Mouse (Mus musculus): Measurements from ENCODE around the gene Aldh3a2. TPM values are rescaled to one million over a fixed set of nuclear protein-coding genes. Genes with fewer than 3 reads are reported as not detected.

Aldh3a2 gene
- polyA plus RNA-seq, 1 experiment from 2014 or later, result 28.5 TPM

GRCm38 (mm10) chr11:61228406-61228805, 38.9 kb downstream of the Aldh3a2 start:
- no peak overlapping the region for H3K4me3 ChIP-seq (replicated peaks)
- WGBS, result 82% methylated on average over 3 of the region's 3 CpGs
- no peak for ATAC-seq (ENCODE audit: low FRiP score)
- no peak overlapping the region for H3K4me2 ChIP-seq
- H3K4me1 ChIP-seq, result peaks cover 6% of the 10 kb centered on the region; the same call in 1 of the 2 replicates
- no peak overlapping the region for H3K27ac ChIP-seq (replicated peaks)
- no peak overlapping the region for H3K9ac ChIP-seq (replicated peaks)
- no peaks in the 10 kb centered on the region for H3K27me3 ChIP-seq (replicated peaks)
- no peaks in the 10 kb centered on the region for H3K9me3 ChIP-seq (replicated peaks)
- no peaks in the 10 kb centered on the region for H3K36me3 ChIP-seq

GRCm38 (mm10) chr11:61227816-61228215, 39.4 kb downstream of the Aldh3a2 start:
- peaks cover 6% of the 10 kb centered on the region; the same call in 1 of the 2 replicates for H3K4me1 ChIP-seq
- WGBS, result 86% methylated on average over 8 of the region's 8 CpGs
- H3K9me3 ChIP-seq (replicated peaks), result no peaks in the 10 kb centered on the region
- H3K36me3 ChIP-seq, result no peaks in the 10 kb centered on the region
- no peaks in the 10 kb centered on the region for H3K27me3 ChIP-seq (replicated peaks)
- no peak for ATAC-seq (ENCODE audit: low FRiP score)
- no peak overlapping the region for H3K4me2 ChIP-seq
- H3K9ac ChIP-seq (replicated peaks), result no peak overlapping the region
- H3K27ac ChIP-seq (replicated peaks), result no peak overlapping the region
- no peak overlapping the region for H3K4me3 ChIP-seq (replicated peaks)

- H3K4me2 ChIP-seq, result no peak overlapping the region
- H3K27me3 ChIP-seq (replicated peaks), result no peaks in the 10 kb centered on the region
- H3K9me3 ChIP-seq (replicated peaks), result no peaks in the 10 kb centered on the region
- no peak for ATAC-seq (ENCODE audit: low FRiP score)
- H3K9ac ChIP-seq (replicated peaks), result no peak overlapping the region
- no peak overlapping the region for H3K27ac ChIP-seq (replicated peaks)
- H3K36me3 ChIP-seq, result no peaks in the 10 kb centered on the region
- 86% methylated on average over 6 of the region's 6 CpGs for WGBS
- no peaks in the 10 kb centered on the region for H3K4me1 ChIP-seq
- H3K4me3 ChIP-seq (replicated peaks), result no peak overlapping the region
Observed at GRCm38 (mm10) chr11:61225941-61226412, 41.3 kb downstream of the Aldh3a2 start.

GRCm38 (mm10) chr11:61225511-61225910, 41.8 kb downstream of the Aldh3a2 start:
- H3K4me2 ChIP-seq, result no peak overlapping the region
- no peaks in the 10 kb centered on the region for H3K27me3 ChIP-seq (replicated peaks)
- ATAC-seq (ENCODE audit: low FRiP score), result no peak
- WGBS, result 83% methylated on average over 4 of the region's 4 CpGs
- no peaks in the 10 kb centered on the region for H3K4me1 ChIP-seq
- no peaks in the 10 kb centered on the region for H3K9me3 ChIP-seq (replicated peaks)
- H3K36me3 ChIP-seq, result no peaks in the 10 kb centered on the region
- H3K9ac ChIP-seq (replicated peaks), result no peak overlapping the region
- H3K4me3 ChIP-seq (replicated peaks), result no peak overlapping the region
- H3K27ac ChIP-seq (replicated peaks), result no peak overlapping the region

GRCm38 (mm10) chr11:61224907-61225306, 42.4 kb downstream of the Aldh3a2 start:
- no peak overlapping the region for H3K4me3 ChIP-seq (replicated peaks)
- H3K36me3 ChIP-seq, result no peaks in the 10 kb centered on the region
- H3K27ac ChIP-seq (replicated peaks), result no peak overlapping the region
- no peak overlapping the region for H3K9ac ChIP-seq (replicated peaks)
- H3K9me3 ChIP-seq (replicated peaks), result no peaks in the 10 kb centered on the region
- 93% methylated on average over 10 of the region's 10 CpGs for WGBS
- H3K4me1 ChIP-seq, result no peaks in the 10 kb centered on the region
- H3K4me2 ChIP-seq, result no peak overlapping the region
- ATAC-seq (ENCODE audit: low FRiP score), result no peak
- no peaks in the 10 kb centered on the region for H3K27me3 ChIP-seq (replicated peaks)

GRCm38 (mm10) chr11:61224234-61224744, 43.0 kb downstream of the Aldh3a2 start:
- no peaks in the 10 kb centered on the region for H3K36me3 ChIP-seq
- H3K4me1 ChIP-seq, result no peaks in the 10 kb centered on the region
- ATAC-seq (ENCODE audit: low FRiP score), result no peak
- H3K9ac ChIP-seq (replicated peaks), result no peak overlapping the region
- no peaks in the 10 kb centered on the region for H3K27me3 ChIP-seq (replicated peaks)
- H3K4me3 ChIP-seq (replicated peaks), result no peak overlapping the region
- WGBS, result 83% methylated on average over 6 of the region's 6 CpGs
- no peak overlapping the region for H3K4me2 ChIP-seq
- no peaks in the 10 kb centered on the region for H3K9me3 ChIP-seq (replicated peaks)
- H3K27ac ChIP-seq (replicated peaks), result no peak overlapping the region

- WGBS, result 91% methylated on average over 9 of the region's 9 CpGs
- Histone ChIP-seq H3K36me3 (no peaks in the 10 kb centered on the region), H3K4me2 (no peak overlapping the region), H3K9me3 (replicated peaks) (no peaks in the 10 kb centered on the region), H3K27ac (replicated peaks) (no peak overlapping the region), H3K4me3 (replicated peaks) (no peak overlapping the region), H3K27me3 (replicated peaks) (no peaks in the 10 kb centered on the region), H3K9ac (replicated peaks) (no peak overlapping the region), H3K4me1 (no peaks in the 10 kb centered on the region)
- ATAC-seq (ENCODE audit: low FRiP score), result no peak
Observed at GRCm38 (mm10) chr11:61222971-61223745, 44.1 kb downstream of the Aldh3a2 start.

DNA sequence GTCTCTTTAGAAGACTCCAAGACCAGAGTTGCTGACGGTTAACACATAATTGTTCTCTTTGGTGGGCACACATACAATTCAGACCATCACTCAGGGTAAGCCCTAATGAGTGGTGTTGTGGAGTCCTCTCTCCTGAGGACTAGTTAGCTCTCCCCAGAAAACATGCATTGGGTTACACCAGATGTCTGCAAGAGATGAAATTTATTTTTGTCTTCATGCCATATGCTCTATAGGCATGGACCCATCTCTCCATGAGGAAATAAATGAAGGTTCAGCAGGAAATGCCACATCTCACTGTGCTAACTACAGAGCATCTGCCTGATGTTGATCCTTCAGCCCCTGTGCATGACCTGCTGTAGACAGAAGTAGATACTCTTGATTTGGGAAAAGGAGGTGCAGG, 45.3 kb downstream of the Aldh3a2 start:
- no peak overlapping the region for H3K4me3 ChIP-seq (replicated peaks)
- no peaks in the 10 kb centered on the region for H3K4me1 ChIP-seq
- H3K27ac ChIP-seq (replicated peaks), result no peak overlapping the region
- no peaks in the 10 kb centered on the region for H3K27me3 ChIP-seq (replicated peaks)
- H3K9ac ChIP-seq (replicated peaks), result no peak overlapping the region
- 66% methylated on average over 1 of the region's 1 CpGs for WGBS
- ATAC-seq (ENCODE audit: low FRiP score), result no peak
- H3K36me3 ChIP-seq, result no peaks in the 10 kb centered on the region
- H3K9me3 ChIP-seq (replicated peaks), result no peaks in the 10 kb centered on the region
- H3K4me2 ChIP-seq, result no peak overlapping the region

DNA sequence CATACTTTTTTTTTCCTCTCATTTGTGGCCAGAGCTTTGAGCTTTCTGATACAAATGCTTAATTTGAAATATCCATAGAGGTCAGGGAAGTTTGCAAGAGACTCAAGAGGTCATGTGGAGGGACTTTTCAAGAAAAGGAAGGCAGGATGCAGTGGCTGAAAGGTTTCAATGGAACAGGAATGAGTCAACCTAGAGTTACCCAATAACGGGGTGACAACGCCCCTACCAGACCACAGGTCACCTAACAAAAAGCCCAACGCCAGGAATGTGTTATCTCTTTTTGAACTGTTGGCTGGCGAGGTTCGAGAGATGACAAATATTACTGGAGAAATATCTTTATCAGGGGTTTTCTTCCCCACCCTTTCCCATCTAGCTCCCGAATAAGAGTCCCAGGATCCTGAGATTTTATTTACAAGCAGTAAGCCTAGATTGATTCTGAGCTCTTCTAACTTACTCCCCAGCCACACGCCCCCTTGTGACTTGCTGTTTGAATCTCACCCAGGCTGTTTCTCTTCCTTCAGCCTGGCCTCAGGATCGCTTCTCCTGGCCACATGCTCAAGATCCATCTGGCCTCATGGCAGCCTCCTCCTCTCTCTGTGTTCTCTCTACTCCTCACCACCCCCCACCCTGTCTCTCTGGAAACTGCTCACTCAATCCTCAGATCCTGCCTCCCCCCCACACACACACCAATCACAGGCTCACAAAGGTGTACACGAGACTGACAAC, 46.9 kb downstream of the Aldh3a2 start:
- H3K36me3 ChIP-seq, result no peaks in the 10 kb centered on the region
- WGBS, result 75% methylated on average over 9 of the region's 9 CpGs

GRCm38 (mm10) chr11:61215936-61216335, 51.3 kb downstream of the Aldh3a2 start:
- Histone ChIP-seq H3K36me3 (no peaks in the 10 kb centered on the region), H3K4me2 (no peak overlapping the region), H3K9ac (replicated peaks) (no peak overlapping the region), H3K27ac (replicated peaks) (no peak overlapping the region), H3K4me3 (replicated peaks) (no peak overlapping the region), H3K4me1 (no peaks in the 10 kb centered on the region; the same call in 1 of the 2 replicates), H3K9me3 (replicated peaks) (no peaks in the 10 kb centered on the region), H3K27me3 (replicated peaks) (0 out of 2 replicates have a peak, but pooled peaks cover 3% of the 10 kb centered on the region)
- WGBS, result 83% methylated on average over 3 of the region's 3 CpGs
- no peak for ATAC-seq (ENCODE audit: low FRiP score)

More for the DNA sequence above, 46.9 kb downstream of the Aldh3a2 start:
- Histone ChIP-seq H3K27ac (replicated peaks) (no peak overlapping the region), H3K27me3 (replicated peaks) (no peaks in the 10 kb centered on the region), H3K9ac (replicated peaks) (no peak overlapping the region), H3K4me3 (replicated peaks) (no peak overlapping the region), H3K4me1 (no peaks in the 10 kb centered on the region), H3K9me3 (replicated peaks) (no peaks in the 10 kb centered on the region), H3K4me2 (no peak overlapping the region)
- no peak for ATAC-seq (ENCODE audit: low FRiP score)

DNA sequence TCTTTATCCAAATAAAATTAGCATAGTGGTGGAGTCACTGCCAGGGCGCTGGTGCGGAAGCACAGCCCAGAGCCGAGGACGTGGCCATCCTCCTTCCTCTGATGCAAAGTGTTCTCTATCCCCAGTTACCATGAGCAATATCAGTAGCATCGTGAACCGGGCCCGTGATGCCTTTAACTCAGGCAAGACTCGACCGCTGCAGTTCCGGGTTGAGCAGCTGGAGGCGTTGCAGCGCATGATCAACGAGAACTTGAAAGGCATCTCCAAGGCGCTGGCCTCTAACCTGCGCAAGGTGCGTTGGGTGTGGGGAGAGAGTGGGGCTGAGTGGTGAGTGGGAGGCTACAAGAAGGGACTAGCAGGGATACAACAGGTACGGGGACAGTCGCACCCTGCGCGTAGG, 55.2 kb downstream of the Aldh3a2 start:
- H3K27me3 ChIP-seq (replicated peaks), result 0 out of 2 replicates have a peak, but pooled peaks cover 3% of the 10 kb centered on the region
- no peak for ATAC-seq (ENCODE audit: low FRiP score)
- no peaks in the 10 kb centered on the region for H3K36me3 ChIP-seq
- no peak overlapping the region for H3K9ac ChIP-seq (replicated peaks)
- no peak overlapping the region for H3K4me3 ChIP-seq (replicated peaks)
- H3K27ac ChIP-seq (replicated peaks), result no peak overlapping the region
- H3K4me1 ChIP-seq, result peaks cover 6% of the 10 kb centered on the region; the same call in 1 of the 2 replicates
- WGBS, result 38% methylated on average over 20 of the region's 20 CpGs
- no peak overlapping the region for H3K4me2 ChIP-seq
- H3K9me3 ChIP-seq (replicated peaks), result no peaks in the 10 kb centered on the region
